Mouse (Mus musculus): ENCODE data around the gene Cdt1. TPM values are rescaled to one million over a fixed set of nuclear protein-coding genes. Genes with fewer than 3 reads are reported as not detected.

Gene Cdt1
- polyA plus RNA-seq, 1 experiment: 68.5 TPM

DNA sequence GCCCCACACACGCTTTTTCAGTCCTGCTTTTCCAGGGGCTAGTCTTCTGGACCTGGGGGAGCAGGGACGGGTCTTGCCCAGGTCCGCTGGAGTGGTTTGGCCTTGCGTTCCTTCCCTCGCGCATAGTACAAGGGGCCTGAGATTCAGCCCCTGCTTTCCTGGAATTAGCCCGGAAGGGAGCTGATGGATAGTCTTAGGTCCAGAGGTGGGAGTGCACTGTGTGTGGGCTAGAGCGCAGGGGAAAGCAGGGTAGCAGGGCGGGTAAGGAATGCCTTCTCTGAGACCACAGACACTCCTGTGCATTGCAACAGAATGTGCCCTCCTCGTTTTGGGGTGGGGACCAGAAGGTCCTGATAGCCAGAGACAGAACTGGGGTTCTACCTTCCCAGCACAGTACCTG lies 9.3 kb downstream of the Cdt1 start:
- H3K27ac ChIP-seq (ENCODE audit: control insufficient read depth, insufficient read depth, low read depth, low read length, poor library complexity): no peak overlapping the region
- no peak for TF ChIP-seq POLR2A (IDR thresholded peaks at IDR 0.05; ENCODE audit: borderline replicate concordance, control insufficient read depth, low read depth, low read length)
- no peak for TF ChIP-seq CTCF (IDR thresholded peaks at IDR 0.05; ENCODE audit: control insufficient read depth, insufficient read depth, low read length)
- no peaks in the 10 kb centered on the region; the same call in 1 of the 2 replicates for H3K4me1 ChIP-seq (ENCODE audit: control insufficient read depth, insufficient read depth, low read length)
- 62% methylated on average over 10 of the region's 10 CpGs for WGBS
- no peak overlapping the region for H3K4me3 ChIP-seq (replicated peaks; ENCODE audit: control insufficient read depth, low read depth, low read length)

DNA sequence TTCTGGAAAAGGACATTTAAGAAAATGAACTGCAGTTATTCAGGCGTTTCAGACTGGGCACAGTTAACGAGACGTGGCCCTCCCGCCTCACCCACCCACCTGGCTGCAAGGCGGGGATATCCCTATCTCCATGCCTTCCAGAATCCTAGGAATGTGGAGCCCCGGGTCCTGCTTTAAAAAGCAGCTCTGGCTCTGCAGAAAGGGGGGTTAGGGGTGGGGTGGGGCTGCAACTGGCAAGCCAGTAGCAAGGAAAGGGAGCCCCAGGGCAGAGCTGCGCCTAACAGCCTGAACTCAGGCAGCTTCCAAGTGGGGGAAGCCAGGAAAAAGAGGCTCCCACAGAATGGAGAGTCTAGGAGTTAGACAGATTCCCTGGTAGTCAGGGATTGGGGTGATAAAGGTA lies 11.4 kb downstream of the Cdt1 start:
- Histone ChIP-seq H3K4me1 (ENCODE audit: control insufficient read depth, insufficient read depth, low read length) (no peaks in the 10 kb centered on the region; the same call in 1 of the 2 replicates), H3K4me3 (replicated peaks; ENCODE audit: control insufficient read depth, low read depth, low read length) (no peak overlapping the region), H3K27ac (ENCODE audit: control insufficient read depth, insufficient read depth, low read depth, low read length, poor library complexity) (no peak overlapping the region)
- TF ChIP-seq CTCF (IDR thresholded peaks at IDR 0.05; ENCODE audit: control insufficient read depth, insufficient read depth, low read length) (no peak), POLR2A (IDR thresholded peaks at IDR 0.05; ENCODE audit: borderline replicate concordance, control insufficient read depth, low read depth, low read length) (no peak)
- 82% methylated on average over 7 of the region's 7 CpGs for WGBS

DNA sequence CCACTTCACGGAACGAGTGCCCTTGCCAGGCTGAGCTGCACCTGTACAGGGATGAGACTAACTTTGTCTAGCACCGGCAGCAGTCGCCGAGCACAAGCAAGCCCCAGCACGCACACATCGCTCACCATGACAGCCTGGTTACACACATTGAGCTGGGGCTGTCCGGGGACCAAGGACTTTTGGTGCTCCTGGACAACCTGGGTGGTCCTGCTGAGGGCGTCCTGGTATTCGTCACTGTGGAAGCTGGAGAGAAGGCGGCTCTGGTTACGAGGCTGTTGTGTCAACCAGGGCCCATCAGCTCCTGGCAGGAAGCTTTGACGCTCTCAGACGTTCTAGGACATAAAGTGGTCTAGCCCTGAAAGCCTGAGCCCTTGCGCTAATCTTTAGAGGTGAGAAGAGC lies 13.1 kb downstream of the Cdt1 start:
- Histone ChIP-seq H3K4me3 (replicated peaks; ENCODE audit: control insufficient read depth, low read depth, low read length) (no peak overlapping the region), H3K27ac (ENCODE audit: control insufficient read depth, insufficient read depth, low read depth, low read length, poor library complexity) (no peak overlapping the region), H3K4me1 (ENCODE audit: control insufficient read depth, insufficient read depth, low read length) (no peaks in the 10 kb centered on the region; the same call in 1 of the 2 replicates)
- 89% methylated on average over 15 of the region's 15 CpGs for WGBS
- TF ChIP-seq POLR2A (IDR thresholded peaks at IDR 0.05; ENCODE audit: borderline replicate concordance, control insufficient read depth, low read depth, low read length) (no peak), CTCF (IDR thresholded peaks at IDR 0.05; ENCODE audit: control insufficient read depth, insufficient read depth, low read length) (no peak)

DNA sequence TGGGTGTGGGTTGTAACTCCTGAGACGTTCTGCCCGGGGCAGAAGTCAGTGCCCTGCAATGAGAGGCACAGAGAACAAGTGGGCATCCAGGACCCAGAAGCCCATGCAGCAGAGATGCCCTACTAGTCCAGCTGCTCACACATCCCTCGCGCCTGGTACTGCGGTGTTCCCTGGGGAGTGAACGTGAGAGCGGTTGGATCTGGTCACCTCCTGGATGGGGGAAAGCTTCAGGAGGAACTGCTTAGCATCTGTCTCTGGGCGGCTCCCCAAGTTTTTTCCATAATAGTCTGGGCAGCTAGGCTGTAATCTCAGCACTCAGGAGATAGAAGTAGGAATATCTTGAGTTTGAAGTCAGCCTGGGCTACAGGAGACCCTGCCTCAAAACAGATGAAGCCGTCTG lies 17.2 kb downstream of the Cdt1 start:
- Histone ChIP-seq H3K27ac (ENCODE audit: control insufficient read depth, insufficient read depth, low read depth, low read length, poor library complexity) (no peak overlapping the region), H3K4me1 (ENCODE audit: control insufficient read depth, insufficient read depth, low read length) (no peaks in the 10 kb centered on the region; the same call in 1 of the 2 replicates)

DNA sequence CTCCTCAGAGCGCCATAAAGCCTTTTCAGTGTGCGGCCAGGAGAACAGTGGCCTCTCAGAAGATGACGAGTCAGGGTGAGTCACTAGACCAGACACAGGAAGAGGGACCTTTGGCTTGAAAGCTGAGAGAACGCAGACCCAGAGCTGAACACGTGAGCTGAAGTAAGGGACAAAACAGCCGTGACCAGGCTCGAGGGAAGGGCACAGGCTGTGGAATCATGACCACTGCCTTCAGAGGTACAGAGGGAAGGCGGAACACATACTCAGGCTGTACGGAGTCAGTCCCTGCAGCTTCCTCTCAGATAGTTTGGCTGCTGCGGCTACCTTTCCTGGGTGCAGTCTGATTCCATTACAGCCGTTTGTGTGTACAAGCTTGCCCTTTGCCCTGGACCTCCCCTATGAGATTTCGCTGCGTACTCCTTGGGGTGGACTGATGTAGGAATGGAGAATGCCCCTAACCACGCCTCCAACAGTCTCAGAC lies 17.6 kb downstream of the Cdt1 start:
- Histone ChIP-seq H3K4me3 (replicated peaks; ENCODE audit: control insufficient read depth, low read depth, low read length) (no peak overlapping the region), H3K27ac (ENCODE audit: control insufficient read depth, insufficient read depth, low read depth, low read length, poor library complexity) (no peak overlapping the region), H3K4me1 (ENCODE audit: control insufficient read depth, insufficient read depth, low read length) (no peaks in the 10 kb centered on the region; the same call in 1 of the 2 replicates)
- 63% methylated on average over 14 of the region's 14 CpGs for WGBS
- TF ChIP-seq CTCF (IDR thresholded peaks at IDR 0.05; ENCODE audit: control insufficient read depth, insufficient read depth, low read length) (no peak), POLR2A (IDR thresholded peaks at IDR 0.05; ENCODE audit: borderline replicate concordance, control insufficient read depth, low read depth, low read length) (no peak)

More for the DNA sequence above, 17.2 kb downstream of the Cdt1 start:
- 84% methylated on average over 9 of the region's 9 CpGs for WGBS
- no peak overlapping the region for H3K4me3 ChIP-seq (replicated peaks; ENCODE audit: control insufficient read depth, low read depth, low read length)
- TF ChIP-seq POLR2A (IDR thresholded peaks at IDR 0.05; ENCODE audit: borderline replicate concordance, control insufficient read depth, low read depth, low read length): no peak
- TF ChIP-seq CTCF (IDR thresholded peaks at IDR 0.05; ENCODE audit: control insufficient read depth, insufficient read depth, low read length): no peak

DNA sequence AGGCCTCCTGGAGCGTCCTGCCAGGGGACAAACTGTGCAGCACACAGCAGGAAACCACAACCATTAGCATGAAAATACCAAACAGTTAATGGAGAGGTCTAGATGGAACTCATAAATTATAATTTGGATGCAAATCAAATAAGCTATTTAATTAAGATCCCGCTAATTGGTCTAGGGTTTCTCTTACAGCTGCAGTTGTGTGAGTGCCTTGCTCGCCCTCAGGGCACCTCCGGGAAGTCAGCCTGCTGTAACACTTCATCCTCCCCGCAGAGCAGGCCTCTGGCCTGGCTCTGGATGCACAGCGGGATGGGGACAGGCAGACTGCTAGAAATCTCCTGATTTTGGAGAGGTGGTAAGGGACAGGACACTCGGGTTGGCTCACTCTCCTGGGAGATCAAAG lies 18.4 kb downstream of the Cdt1 start:
- WGBS: 75% methylated on average over 7 of the region's 7 CpGs
- Histone ChIP-seq H3K4me1 (ENCODE audit: control insufficient read depth, insufficient read depth, low read length) (no peaks in the 10 kb centered on the region; the same call in 1 of the 2 replicates), H3K4me3 (replicated peaks; ENCODE audit: control insufficient read depth, low read depth, low read length) (no peak overlapping the region), H3K27ac (ENCODE audit: control insufficient read depth, insufficient read depth, low read depth, low read length, poor library complexity) (no peak overlapping the region)
- TF ChIP-seq CTCF (IDR thresholded peaks at IDR 0.05; ENCODE audit: control insufficient read depth, insufficient read depth, low read length) (no peak), POLR2A (IDR thresholded peaks at IDR 0.05; ENCODE audit: borderline replicate concordance, control insufficient read depth, low read depth, low read length) (no peak)

DNA sequence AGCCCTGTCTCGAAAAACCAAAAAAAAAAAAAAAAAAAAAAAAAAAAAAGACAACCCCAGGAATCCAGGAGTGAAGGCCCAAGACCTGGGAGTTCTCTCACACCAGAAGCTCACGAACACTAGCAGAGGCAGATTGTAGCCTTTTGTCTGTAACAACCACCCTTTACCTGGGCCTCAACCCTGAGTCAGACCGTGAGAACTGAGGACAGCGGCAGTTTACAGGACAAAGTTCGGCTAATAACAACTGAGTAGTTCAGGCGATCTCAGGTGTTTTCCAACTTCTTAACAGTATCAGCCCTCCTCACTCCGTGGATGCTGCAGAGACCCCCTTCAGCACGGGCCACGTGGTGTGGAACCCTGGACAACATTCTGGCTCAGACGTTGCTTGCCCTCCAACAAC lies 18.9 kb downstream of the Cdt1 start:
- no peak for TF ChIP-seq CTCF (IDR thresholded peaks at IDR 0.05; ENCODE audit: control insufficient read depth, insufficient read depth, low read length)
- TF ChIP-seq POLR2A (IDR thresholded peaks at IDR 0.05; ENCODE audit: borderline replicate concordance, control insufficient read depth, low read depth, low read length): no peak
- no peak overlapping the region for H3K27ac ChIP-seq (ENCODE audit: control insufficient read depth, insufficient read depth, low read depth, low read length, poor library complexity)
- no peak overlapping the region for H3K4me3 ChIP-seq (replicated peaks; ENCODE audit: control insufficient read depth, low read depth, low read length)
- no peaks in the 10 kb centered on the region; the same call in 1 of the 2 replicates for H3K4me1 ChIP-seq (ENCODE audit: control insufficient read depth, insufficient read depth, low read length)
- WGBS: 82% methylated on average over 10 of the region's 10 CpGs

DNA sequence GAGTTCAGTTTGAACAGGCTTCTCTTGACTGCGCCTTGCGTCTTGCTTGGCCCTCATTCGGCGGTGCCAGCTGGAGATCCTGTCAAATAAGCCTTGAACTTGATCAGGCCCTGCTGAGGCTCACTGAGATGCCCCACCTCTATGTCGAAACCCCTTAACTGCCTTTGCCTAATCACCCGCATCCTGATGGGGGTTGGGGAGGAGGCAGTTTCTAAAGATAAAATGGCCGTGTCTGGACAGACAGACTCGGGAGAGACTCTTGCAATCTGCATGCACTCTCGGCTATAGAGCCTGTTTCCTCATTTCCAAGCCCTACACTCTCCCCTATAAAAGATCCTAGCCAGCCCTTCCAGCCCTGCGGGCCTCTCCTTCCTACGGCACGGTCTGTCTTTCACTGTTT lies 25.4 kb downstream of the Cdt1 start:
- Histone ChIP-seq H3K4me3 (replicated peaks; ENCODE audit: control insufficient read depth, low read depth, low read length) (peak overlapping the region; percentile 2), H3K27ac (ENCODE audit: control insufficient read depth, insufficient read depth, low read depth, low read length, poor library complexity) (peak overlapping the region; percentile 83), H3K4me1 (ENCODE audit: control insufficient read depth, insufficient read depth, low read length) (peaks cover 18% of the 10 kb centered on the region)
- 40% methylated on average over 12 of the region's 12 CpGs for WGBS
- TF ChIP-seq POLR2A (IDR thresholded peaks at IDR 0.05; ENCODE audit: borderline replicate concordance, control insufficient read depth, low read depth, low read length) (0 out of 2 replicates have a peak, but pooled peaks have one; percentile 41), CTCF (IDR thresholded peaks at IDR 0.05; ENCODE audit: control insufficient read depth, insufficient read depth, low read length) (no peak)
